Mouse (Mus musculus) E14TG2a.4 (cell line): ENCODE data around the gene Nkx2-3.

Experiments used
- CTCF ChIP-seq: conservative IDR thresholded peaks from 2 replicates; pipeline ENCODE4 v1.5.1; 2014; ENCODE audit warnings: low read length
- POU5F1 ChIP-seq: IDR thresholded peaks from 2 replicates; pipeline ENCODE4 v1.6.1; 2014; ENCODE audit warnings: low read length, borderline replicate concordance

GRCm38 (mm10) chr19:43611561-43611960 is 564 bp upstream of the Nkx2-3 start:
- TF ChIP-seq CTCF (no peak), POU5F1 (no peak)
